Mouse (Mus musculus) embryonic fibroblast, embryonic 13.5 days (primary cell): ENCODE measurements around the gene Gm5426.

Source experiments
- CTCF ChIP-seq: IDR thresholded peaks from 2 replicates; pipeline ENCODE4 v1.5.1; 2011; ENCODE audit warnings: mild to moderate bottlenecking, control low read depth, low read length, moderate library complexity, borderline replicate concordance; ENCODE audit not compliant: insufficient read depth
- POLR2A ChIP-seq: IDR thresholded peaks from 2 replicates; pipeline ENCODE4 v1.6.1; 2011; ENCODE audit warnings: low read depth, mild to moderate bottlenecking, control low read depth, low read length, moderate library complexity

- TF ChIP-seq POLR2A (no peak), CTCF (no peak)
These were observed 49.2 kb downstream of the Gm5426 start for GRCm38 (mm10) chr10:96185601-96186000.
